Mouse (Mus musculus): ENCODE measurements around the gene Mast2. TPM values are rescaled to one million over a fixed set of nuclear protein-coding genes. Genes with fewer than 3 reads are reported as not detected.

Mast2 gene
- total RNA-seq (2021), result 100 to 1,000 TPM; 102 to 104 TPM

DNA sequence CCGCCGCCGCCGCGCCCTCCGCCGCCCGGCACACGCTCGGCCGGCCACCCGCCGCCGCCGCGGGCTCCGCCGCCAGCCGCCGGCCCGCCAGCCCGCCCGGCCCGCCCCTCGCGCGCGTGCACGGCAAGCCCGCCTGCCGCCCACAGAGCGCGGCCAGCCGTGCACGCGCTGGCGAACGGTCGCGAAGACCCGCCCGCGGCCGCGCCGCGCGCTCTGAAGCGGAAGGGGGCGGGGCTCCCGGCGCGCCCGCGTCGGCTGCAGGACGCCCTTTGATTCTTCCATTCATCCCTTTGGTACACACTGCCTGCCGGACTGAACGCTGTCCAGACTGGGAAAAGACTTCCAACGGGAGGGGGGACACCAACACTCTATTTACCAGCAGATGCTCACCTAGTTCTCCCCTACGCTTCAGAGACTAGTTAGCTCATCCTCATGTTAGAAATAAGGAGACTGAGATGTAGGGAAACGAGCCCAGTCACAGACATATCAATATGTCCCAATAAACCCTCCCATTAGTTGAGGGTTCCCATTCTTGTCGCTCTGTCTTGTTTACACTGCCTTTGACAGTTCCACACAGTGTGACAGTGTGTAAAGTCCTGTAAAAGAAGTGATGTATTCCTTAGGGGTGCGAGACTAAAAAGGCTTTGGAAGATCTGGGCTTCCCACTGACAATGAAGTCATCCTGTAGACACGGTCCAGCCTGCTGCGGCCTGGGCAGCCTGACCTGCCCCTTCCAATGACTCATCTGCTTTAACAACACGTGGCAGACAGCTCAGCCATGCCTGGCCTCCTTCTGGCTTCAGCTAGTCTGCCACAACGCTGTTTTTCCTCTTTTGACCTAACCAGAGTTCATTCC is at the start of gene Mast2:
Mast2 (minus strand) TSS at position 58 of the 856 bp plus-strand sequence.
- DNase-seq (ENCODE audit: low spot score in 2 of 2), result peak; percentile 77 to 82
- intact Hi-C loops (cut with DNase I), result loop anchor here (2.0 to 5.0 kb wide), 2 partner anchors 42 to 122 kb away; partner anchors contain the start of gene Ipp

DNA sequence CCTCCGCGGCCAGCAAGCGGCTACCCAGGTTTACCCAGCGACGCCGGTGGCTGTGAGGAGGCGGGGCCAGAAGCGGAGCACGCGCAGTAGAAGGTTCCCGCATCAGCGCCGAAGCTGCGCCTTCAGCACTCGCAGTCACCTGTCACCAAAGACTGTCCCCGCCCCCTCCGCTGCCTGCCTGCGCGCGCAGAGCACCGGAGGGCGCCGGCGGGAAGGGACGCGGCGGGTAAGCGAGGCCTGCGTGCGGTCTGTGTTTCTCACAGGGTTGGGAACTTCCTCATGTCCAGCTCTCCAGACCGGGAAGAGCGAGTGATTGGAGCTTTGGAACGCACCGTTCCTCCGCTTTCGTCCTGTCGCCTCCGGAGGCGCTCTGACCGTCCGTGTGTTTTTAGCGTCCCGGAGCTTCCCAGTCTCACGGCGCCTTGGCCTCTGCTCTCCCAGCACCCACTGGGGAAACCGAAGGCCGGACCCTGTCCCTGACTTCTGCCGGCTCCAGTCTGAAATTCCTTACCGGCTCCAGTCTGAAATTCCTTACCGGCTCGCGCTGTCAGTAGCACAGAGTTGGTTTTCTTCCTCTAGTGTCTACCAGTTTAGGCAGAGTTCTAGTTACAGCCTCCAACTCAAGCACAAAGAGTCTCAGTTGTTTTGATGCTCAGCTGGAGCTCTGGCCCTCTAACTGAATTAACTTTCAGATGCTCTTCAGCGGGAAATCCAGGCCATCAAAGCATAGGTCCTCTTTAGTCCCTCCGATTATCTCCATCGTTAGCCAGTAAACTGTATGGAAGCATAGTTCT is 43.6 kb upstream of the Mast2 start, which contains the start of gene Ipp:
Ipp (plus strand) TSS at position 125 of the 794 bp plus-strand sequence.
- intact Hi-C loops (cut with DNase I), result loop anchor here (2.0 kb wide), 1 partner anchor 43 kb away; the partner anchor contains the start of gene Mast2
- peak; percentile 95 to 98 for DNase-seq (ENCODE audit: low spot score in 2 of 2)

DNA sequence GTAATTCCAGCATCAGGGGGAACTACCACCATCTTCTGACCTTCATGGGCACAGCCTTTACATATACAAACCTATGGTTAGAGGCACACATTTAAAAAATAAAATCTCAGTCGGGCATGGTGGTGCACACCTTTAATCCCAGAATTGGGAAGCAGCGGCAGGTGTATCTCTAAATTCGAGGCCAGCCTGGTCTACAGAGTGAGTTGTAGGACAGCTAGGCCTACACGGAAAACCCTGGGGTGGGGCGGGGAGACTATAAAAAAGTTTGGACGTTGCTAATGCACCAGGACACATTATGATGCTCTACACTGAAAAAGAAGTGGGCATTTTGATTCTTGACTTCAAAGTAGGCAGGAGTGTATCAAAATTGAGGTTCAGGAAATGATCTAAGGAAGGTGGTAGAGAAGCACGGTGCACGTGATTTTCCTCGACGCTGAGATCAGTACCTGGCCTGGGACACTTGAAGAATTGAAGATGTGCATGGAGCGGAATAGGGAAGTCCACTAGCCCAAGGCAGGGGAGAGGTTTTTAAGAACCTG is 43.0 kb upstream of the Mast2 start:
- no peak for DNase-seq (ENCODE audit: low spot score in 2 of 2)
- intact Hi-C loops (cut with DNase I), result loop anchor here (2.0 kb wide), 1 partner anchor 42 kb away; the partner anchor contains the start of gene Mast2

- DNase-seq (ENCODE audit: low spot score in 2 of 2), result no peak
- intact Hi-C loops (cut with DNase I), result loop anchor here (10.0 kb wide), 1 partner anchor 295 kb away; no protein-coding TSS in a partner anchor
These were observed 36.0 kb upstream of the Mast2 start for GRCm38 (mm10) chr4:116499978-116500377.

GRCm38 (mm10) chr4:116493646-116494045 is 29.7 kb upstream of the Mast2 start:
- intact Hi-C loops (cut with DNase I), result loop anchor here (10.0 kb wide), 1 partner anchor 289 kb away; no protein-coding TSS in a partner anchor
- no peak for DNase-seq (ENCODE audit: low spot score in 2 of 2)

DNA sequence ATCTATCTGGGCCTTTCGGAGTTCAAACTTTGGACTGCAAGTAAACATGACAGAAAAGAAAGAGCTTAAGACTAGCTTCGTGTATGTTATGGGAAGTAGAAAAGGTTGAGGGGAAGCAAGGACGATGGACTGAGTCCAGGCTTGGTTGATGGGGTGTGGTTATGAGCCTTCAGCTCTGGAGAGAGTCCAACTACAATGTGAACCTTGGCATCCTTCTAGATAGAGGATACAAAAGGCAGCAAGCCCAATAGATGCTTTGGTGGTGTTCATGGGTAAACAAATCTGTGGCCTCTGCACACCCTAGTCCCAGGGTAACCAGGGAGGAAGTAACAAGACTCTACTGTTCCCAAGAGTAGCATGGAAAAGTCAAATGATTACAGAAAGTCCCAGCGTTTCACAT is 28.5 kb upstream of the Mast2 start:
- intact Hi-C loops (cut with DNase I), result loop anchor here (10.0 kb wide), 1 partner anchor 288 kb away; no protein-coding TSS in a partner anchor
- no peak for DNase-seq (ENCODE audit: low spot score in 2 of 2)

DNA sequence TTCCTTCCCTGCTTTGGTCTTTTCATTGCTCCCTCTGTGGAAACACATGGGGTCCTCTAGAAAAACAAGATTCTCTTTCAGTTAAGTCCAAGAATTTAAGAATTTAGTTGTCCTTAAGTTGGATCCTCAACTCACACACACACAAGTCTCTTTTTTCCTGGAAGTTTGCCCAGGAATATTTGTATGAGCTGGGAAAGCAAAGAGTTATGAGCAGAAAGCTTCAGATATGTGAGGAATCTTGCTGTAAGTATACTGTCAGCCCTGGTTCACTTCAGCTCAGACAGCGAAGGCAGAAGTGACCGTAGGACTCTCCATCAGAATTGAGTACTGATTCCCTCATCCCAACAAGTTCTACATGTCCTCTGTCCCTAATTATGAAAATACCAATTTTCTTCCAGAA is 27.9 kb upstream of the Mast2 start:
- intact Hi-C loops (cut with DNase I), result loop anchor here (10.0 kb wide), 1 partner anchor 287 kb away; no protein-coding TSS in a partner anchor

DNA sequence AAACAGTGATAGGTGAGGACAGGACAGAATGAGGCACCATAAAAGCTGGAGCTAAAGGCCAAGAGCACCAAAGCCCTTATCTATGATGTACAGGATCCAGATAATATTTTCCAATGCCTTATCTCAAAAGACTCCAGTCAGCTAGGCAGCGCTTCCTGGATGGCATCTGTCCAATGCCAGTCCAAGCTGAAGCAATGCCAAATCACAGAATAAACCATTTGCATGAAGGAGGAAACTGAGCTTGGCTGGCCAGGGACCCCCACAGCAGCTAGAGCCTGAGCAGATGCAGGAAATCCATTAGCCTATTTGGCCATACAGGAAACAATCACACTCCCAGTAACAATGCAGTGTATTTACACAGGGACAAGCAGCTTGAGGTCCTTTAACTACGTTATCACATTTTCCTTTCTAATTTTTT is 27.1 kb upstream of the Mast2 start:
- intact Hi-C loops (cut with DNase I), result loop anchor here (10.0 kb wide), 1 partner anchor 286 kb away; no protein-coding TSS in a partner anchor
- DNase-seq (ENCODE audit: low spot score in 2 of 2), result no peak

More for the DNA sequence above, 27.9 kb upstream of the Mast2 start:
- peak in 1 of 2 experiments; percentile 5 for DNase-seq (ENCODE audit: low spot score in 2 of 2)

DNA sequence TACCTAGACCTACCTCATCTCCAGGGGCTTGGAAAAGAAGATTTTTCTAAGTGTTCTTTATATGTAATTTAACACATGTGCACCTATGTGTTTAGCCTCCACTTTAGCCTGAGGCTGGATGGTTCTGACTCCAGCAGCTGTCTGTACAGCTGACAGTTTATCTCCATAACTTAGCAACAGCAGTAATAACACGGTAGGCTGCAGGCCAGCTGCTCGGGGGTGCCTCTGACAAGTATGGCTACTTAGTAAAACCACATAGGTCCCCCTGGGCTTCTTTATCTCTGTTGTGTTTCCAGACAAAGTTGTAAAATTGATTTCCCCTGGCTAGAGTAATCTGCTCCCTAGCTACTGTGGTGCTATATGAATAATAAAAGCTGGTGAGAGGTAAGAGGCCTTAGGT is 19.5 kb upstream of the Mast2 start:
- no peak for DNase-seq (ENCODE audit: low spot score in 2 of 2)
- intact Hi-C loops (cut with DNase I), result no loop called here

DNA sequence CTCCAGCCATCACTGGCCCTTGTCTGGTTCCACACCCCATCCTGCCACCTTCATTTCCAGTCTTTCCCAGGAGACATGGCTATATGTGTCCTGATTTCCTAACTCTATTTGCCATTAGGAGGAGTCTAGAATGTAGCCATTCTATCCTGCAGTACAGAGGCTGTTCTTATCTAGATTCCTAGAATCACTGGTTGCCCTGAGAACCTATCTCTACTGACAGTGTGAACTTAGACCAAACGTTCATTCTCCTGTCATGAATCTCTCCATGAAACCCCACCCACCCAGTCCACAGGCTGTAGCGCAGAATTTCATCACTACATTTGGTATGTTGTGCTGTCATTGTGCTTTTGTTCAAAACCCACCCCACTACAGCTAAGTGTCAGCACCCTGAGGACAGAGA is 17.3 kb upstream of the Mast2 start:
- intact Hi-C loops (cut with DNase I), result no loop called here
- no peak for DNase-seq (ENCODE audit: low spot score in 2 of 2)

DNA sequence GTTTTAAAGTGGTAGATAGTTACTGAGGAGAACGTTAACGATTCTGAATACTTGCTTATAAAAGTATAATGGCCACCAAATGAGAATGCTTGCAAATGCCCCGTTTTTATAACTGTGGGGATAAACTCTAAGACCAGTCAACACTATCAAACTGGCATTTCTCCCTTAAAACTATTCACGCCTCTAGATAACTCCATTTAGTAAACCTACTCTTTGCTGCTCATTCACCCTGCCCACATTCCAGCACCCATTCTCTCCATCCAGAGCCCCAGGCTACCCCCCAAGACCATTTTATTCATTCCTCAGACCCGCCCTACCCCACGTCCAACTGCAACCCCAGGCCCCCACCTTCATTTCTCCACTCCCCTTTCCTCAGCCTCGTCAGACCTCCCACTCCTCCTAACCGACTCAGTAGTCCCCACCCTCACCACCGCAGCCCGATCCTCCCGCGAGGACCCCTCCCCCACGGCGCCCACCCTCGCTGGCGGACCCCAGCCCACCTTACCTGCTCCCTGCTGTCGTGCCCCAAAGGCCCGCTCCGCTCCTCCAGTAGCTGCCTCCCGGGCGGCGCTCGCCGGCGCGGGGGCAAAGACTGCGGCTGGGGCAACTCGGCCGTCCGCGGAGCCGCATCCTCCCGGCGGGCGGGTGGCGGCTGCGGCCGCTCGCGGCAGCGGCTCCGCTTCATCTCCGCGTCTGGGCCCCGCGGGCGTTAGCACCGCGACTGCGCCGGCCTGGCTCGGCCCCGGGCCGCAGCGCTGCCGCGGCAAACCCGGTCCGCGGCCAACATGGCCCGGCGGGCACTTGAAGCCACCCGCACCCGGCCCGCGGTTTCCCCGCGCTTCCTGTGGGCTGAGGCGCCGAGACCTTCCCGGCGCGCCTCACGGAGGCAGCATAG is 505 bp downstream of the Mast2 start:
- intact Hi-C loops (cut with DNase I), result loop anchor here (2.0 to 5.0 kb wide), 2 partner anchors 43 to 121 kb away; partner anchors contain the start of gene Ipp
- DNase-seq (ENCODE audit: low spot score in 2 of 2), result peak; percentile 11 to 35

GRCm38 (mm10) chr4:116461943-116462342 is 2.0 kb downstream of the Mast2 start:
- no peak for DNase-seq (ENCODE audit: low spot score in 2 of 2)
- intact Hi-C loops (cut with DNase I), result loop anchor here (5.0 kb wide), 1 partner anchor 120 kb away; no protein-coding TSS in a partner anchor

DNA sequence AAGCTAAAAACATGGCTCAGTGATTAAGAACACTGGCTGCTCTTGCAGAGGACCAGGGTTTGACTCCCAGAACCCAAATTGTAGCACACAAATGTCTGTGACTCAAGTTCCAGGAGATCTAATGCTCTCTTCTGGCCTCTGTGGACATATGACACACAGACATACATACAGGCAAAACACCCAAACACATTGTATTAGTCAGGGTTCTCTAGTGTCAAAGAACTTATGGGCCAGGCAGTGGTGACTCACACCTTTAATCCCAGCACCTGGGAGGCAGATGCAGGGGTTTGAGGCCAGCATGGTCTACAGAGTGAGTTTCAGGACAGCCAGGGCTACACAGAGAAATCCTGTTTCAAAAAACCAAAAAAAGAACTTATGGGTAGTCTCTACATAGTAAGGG is 12.4 kb downstream of the Mast2 start:
- intact Hi-C loops (cut with DNase I), result no loop called here
- no peak for DNase-seq (ENCODE audit: low spot score in 2 of 2)

DNA sequence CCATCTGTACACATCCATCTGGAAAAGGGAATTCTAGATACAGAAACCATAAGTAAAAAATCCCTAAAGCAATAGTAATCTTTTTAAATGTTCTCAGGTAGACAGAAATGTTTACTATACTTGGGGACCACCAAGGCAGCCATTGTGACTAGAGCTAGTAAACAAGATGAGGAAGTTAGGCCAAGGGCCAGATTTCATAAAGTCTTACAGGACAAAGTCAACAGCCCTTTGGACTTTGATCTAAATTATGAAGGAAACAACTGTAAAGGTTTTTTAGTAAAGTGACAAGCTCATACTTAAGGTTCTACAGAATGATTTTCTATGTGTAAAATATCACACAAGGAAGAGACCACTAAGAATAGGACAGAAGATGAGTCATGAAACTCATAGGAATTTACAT is 14.0 kb downstream of the Mast2 start:
- intact Hi-C loops (cut with DNase I), result loop anchor here (5.0 kb wide), 1 partner anchor 108 kb away; no protein-coding TSS in a partner anchor
- DNase-seq (ENCODE audit: low spot score in 2 of 2), result no peak

GRCm38 (mm10) chr4:116448673-116449072 is 15.3 kb downstream of the Mast2 start:
- DNase-seq (ENCODE audit: low spot score in 2 of 2), result peak; percentile 25 to 31
- intact Hi-C loops (cut with DNase I), result loop anchor here (5.0 kb wide), 1 partner anchor 106 kb away; no protein-coding TSS in a partner anchor

- intact Hi-C loops (cut with DNase I), result no loop called here
- DNase-seq (ENCODE audit: low spot score in 2 of 2), result no peak
These were observed 24.6 kb downstream of the Mast2 start for GRCm38 (mm10) chr4:116439383-116439782.

- intact Hi-C loops (cut with DNase I), result no loop called here
- no peak for DNase-seq (ENCODE audit: low spot score in 2 of 2)
These were observed 25.4 kb downstream of the Mast2 start for GRCm38 (mm10) chr4:116438561-116438960.

GRCm38 (mm10) chr4:116435626-116436025 is 28.4 kb downstream of the Mast2 start:
- intact Hi-C loops (cut with DNase I), result no loop called here
- no peak for DNase-seq (ENCODE audit: low spot score in 2 of 2)

Measured in left cerebral cortex, postnatal 25 days (tissue).